Mouse (Mus musculus) lung, adult 2 months (tissue): ENCODE data around the gene Gm44579. TPM values are rescaled to one million over a fixed set of nuclear protein-coding genes. Genes with fewer than 3 reads are reported as not detected.

Experiments used
- DNase-seq: peaks from one replicate; pipeline ENCODE4 v3.0.0; 2022
- H3K4me1 ChIP-seq: fragments of 200-500 bp; 2 replicates; pipeline ENCODE4 v1.6.1; 2011; ENCODE audit warnings: low read length; ENCODE audit not compliant: control insufficient read depth, insufficient read depth
- H3K4me3 ChIP-seq: fragments of 200-500 bp; replicated peaks from 2 replicates; pipeline ENCODE3; 2011; ENCODE audit warnings: low read depth, mild to moderate bottlenecking, control low read depth, low read length; ENCODE audit errors: extremely low read depth
- CTCF ChIP-seq: fragments of 200-500 bp; IDR thresholded peaks from 2 replicates; pipeline ENCODE4 v1.5.1; 2011; ENCODE audit warnings: mild to moderate bottlenecking, low read length, control low read depth; ENCODE audit not compliant: insufficient read depth
- POLR2A ChIP-seq: fragments of 200-500 bp; IDR thresholded peaks from 2 replicates; pipeline ENCODE4 v1.6.1; 2011; ENCODE audit warnings: low read depth, mild to moderate bottlenecking, control low read depth, low read length, borderline replicate concordance; ENCODE audit errors: extremely low read depth
- WGBS: fragments of 180-500 bp; shearing (Covaris S2); methylation state at CpG from one replicate; pipeline ENCODE4 v1.1.7; 2018; 5-methylcytosine and 5-hydroxymethylcytosine counted together
- polyA plus RNA-seq: library from polyadenylated mRNA; depleted of rRNA; stranded (reverse); fragments of >200 nt; gene quantifications from 2 replicates; pipeline ENCODE4 v1.2.3, GENCODE M21; 2012; rRNA removed

The Gm44579 gene
- not detected in 2 replicates for polyA plus RNA-seq

DNA sequence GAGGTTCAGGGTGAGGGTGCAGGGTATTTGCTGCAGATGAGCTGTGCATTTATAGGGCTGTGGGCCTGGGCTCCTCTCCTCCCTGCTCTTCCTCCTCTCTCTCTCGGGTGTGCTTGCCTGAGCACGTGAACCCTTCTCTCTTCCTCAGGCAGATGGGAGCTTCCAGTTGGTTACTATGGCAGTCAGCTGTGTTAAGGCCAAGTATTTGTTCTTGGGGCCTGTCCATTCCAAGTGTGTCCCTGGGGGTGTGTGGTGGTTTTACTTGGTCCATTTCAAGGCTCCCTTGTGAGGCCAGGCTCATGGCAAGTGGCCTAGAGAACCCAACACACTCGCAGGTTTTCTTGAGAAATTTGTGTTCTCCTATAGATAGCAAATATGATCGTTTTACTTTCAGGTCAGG lies at the start of gene Gm44579, which contains the start of gene Olfr287:
Gene Gm44579 (minus strand): TSS at position 101 of the 400 bp plus-strand sequence.
Gene Olfr287 (minus strand): TSS at position 180 of the 400 bp plus-strand sequence.
- Histone ChIP-seq H3K4me1 (no peaks in the 10 kb centered on the region), H3K4me3 (no peak within 1 kb of the TSS)
- no peak for DNase-seq
- TF ChIP-seq POLR2A, result no peak
- TF ChIP-seq CTCF, result no peak
- 60% methylated on average over 4 of the region's 4 CpGs for WGBS

DNA sequence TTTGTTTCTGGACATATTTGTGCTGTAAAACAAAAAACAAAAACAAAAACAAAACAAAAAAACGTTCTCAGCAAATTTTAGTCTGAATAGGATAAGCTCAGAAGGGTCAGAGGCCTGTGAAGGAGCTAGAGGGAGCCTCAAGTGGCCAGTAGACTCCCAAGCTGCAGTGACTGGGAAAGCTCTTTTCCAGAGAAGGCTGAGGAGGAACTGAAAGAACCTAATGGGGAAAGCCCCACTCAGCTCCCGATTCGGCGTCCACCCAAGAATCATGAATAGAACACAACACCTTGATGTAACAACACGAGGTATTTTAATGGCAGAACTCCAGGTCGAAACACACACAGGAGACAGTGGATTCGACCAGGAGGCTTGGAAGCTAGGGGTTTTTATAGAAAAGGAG lies 37.0 kb upstream of the Gm44579 start:
- DNase-seq, result no peak
- Histone ChIP-seq H3K4me3 (no peak overlapping the region), H3K4me1 (no peaks in the 10 kb centered on the region)
- no peak for TF ChIP-seq POLR2A
- no peak for TF ChIP-seq CTCF
- WGBS, result 85% methylated on average over 7 of the region's 7 CpGs

DNA sequence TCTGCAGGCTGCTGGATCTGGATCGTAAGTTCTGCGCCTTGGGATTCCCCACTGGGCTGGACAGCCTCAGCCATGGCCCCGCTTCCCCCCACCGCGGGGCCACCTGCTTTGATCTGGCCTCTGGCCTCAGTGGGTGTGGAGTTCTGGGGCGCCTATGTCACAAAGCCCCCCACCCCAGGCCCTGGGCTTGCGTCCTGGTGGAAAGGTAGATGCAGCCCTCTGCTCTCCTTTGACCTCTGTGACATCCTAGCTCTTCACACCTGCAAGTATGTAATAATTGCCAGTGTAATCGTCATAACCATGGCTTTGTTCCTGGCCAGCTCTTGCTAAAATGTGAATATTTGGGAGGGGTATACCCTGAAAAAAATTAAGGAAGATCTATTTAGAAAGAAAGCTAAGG lies 36.4 kb upstream of the Gm44579 start, which contains the start of gene H1fnt:
Gene H1fnt (minus strand): TSS at position 101 of the 400 bp plus-strand sequence.
- Histone ChIP-seq H3K4me3 (no peak within 1 kb of the TSS), H3K4me1 (no peaks in the 10 kb centered on the region)
- 82% methylated on average over 8 of the region's 8 CpGs for WGBS
- TF ChIP-seq CTCF (no peak), POLR2A (no peak)
- DNase-seq, result no peak

DNA sequence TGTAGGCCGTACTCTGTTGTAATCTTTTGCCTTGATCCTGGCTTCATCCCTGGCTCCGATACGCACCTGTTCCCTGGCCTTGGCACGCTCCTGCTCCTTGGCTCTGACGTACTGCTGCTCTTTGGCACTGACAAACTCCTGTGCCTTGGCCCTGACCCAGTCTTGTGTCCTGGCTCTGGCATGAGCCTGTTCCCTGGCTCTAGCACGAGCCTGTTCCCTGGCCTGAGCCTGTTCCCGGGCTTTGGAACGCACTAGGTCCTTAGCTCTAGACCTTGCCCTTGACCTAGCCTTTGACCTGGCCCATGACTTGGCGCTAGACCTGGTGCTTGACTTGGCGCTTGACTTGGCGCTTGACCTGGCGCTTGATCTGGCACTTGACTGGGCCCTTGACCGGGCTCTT lies 35.5 kb upstream of the Gm44579 start:
- Histone ChIP-seq H3K4me3 (no peak overlapping the region), H3K4me1 (no peaks in the 10 kb centered on the region)
- DNase-seq, result peak; percentile 3
- 76% methylated on average over 13 of the region's 13 CpGs for WGBS
- TF ChIP-seq CTCF (no peak), POLR2A (no peak)

DNA sequence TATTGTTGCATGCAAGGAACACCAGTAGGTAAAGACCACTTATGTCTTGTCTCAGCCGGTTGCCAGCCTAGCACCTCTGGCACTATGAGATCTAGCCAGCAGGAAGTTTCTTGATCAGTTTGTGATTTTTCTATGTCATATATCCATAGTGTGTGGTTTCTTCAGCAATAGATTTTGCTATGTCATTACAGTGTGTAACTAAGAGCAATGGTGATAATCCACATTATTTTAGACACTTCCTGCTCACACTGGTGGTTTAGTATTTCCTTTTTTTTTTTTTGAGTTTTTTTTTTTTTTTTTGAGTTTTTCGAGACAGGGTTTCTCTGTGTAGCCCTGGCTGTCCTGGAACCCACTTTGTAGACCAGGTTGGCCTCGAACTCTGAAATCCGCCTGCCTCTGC lies 14.7 kb upstream of the Gm44579 start:
- DNase-seq, result no peak
- no peaks in the 10 kb centered on the region for H3K4me1 ChIP-seq
- TF ChIP-seq CTCF, result no peak
- no peak for TF ChIP-seq POLR2A
- no peak overlapping the region for H3K4me3 ChIP-seq
- WGBS, result 75% methylated on average over 4 of the region's 4 CpGs

DNA sequence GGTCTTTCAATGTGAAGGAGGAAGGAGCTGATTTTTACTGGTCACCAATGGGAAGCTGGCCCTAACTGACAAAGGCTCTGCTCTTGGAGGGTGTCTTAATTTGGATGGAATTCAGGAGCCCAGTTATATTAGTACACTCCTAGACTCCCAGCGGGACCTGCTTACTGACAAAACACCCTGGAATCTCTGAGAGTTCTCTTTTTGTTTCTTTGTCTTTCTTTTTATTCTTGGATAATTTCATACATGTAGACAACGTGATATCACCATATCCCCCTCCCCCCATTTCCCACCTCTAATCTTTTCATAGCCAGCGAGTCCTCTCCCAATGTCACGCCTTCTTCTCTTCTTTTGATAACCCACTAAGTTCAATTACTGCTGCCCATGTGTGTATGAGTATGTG lies 13.6 kb upstream of the Gm44579 start, which contains the start of gene Olfr286:
Gene Olfr286 (minus strand): TSS at position 101 of the 400 bp plus-strand sequence.
- no peak for DNase-seq
- WGBS, result 85% methylated on average over 4 of the region's 4 CpGs
- no peak for TF ChIP-seq POLR2A
- no peak for TF ChIP-seq CTCF
- no peaks in the 10 kb centered on the region for H3K4me1 ChIP-seq
- H3K4me3 ChIP-seq, result no peak within 1 kb of the TSS

DNA sequence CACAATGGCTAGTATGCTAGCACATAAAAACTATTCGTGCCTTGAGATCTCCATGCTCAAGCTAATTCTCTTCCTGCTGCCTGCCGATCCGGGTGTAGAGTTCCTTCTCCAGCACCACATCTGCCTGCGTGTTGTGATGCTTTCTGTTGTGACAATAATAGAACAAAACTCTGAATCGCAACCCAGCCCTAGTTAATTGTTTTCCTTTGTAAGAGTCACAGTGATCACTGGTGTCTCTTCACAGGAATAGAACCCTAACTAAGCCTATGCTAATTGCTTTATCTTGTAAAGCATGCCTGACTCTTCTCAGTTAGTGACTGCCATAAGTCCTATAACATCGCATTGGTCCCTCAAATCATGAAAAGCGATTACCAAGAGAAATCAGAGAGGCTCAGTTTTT lies 5.3 kb upstream of the Gm44579 start:
- 73% methylated on average over 7 of the region's 7 CpGs for WGBS
- Histone ChIP-seq H3K4me1 (no peaks in the 10 kb centered on the region), H3K4me3 (no peak overlapping the region)
- DNase-seq, result no peak
- TF ChIP-seq CTCF (no peak), POLR2A (no peak)

DNA sequence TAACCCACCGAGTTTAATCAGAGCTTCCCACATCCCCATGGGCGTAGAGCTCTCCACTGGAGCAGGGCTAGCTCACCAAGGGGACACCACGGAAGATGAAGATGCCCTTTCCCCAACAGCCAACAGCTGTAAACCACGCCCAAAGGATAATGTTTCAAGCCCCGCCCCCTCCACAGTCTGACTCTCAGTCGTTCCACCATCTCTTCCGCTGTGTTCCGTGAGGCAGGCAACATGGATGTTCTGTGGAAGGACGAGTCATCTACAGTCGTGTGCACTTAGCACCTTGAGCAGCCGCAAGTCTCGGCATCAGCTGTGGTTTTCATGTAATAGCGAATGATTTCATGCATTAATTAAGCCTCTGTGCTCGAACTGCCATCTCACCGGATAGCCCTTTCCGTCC lies 4.8 kb upstream of the Gm44579 start:
- no peak overlapping the region for H3K4me3 ChIP-seq
- H3K4me1 ChIP-seq, result no peaks in the 10 kb centered on the region
- no peak for DNase-seq
- 40% methylated on average over 16 of the region's 16 CpGs for WGBS
- TF ChIP-seq POLR2A, result no peak
- no peak for TF ChIP-seq CTCF

DNA sequence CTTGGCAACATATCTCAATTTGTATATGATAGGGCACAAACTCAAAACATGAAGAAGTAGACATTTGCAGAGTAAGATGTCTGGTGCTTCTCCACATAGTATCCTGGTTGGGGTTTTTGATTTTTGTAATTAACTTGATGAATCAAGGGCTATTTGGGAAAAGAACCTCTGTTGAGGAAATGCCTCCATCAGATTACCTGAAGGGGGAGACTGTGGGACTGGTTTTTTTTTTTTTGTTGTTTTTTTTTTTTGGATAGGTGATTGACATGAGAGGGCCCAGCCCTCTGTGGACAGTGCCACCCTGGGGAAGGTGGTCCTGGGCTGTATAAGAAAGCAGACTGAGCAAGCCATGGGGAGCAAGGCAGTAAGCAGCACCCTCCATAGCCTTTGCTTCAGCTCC lies 1.6 kb upstream of the Gm44579 start:
- TF ChIP-seq CTCF (no peak), POLR2A (no peak)
- DNase-seq, result no peak
- Histone ChIP-seq H3K4me3 (no peak overlapping the region), H3K4me1 (no peaks in the 10 kb centered on the region)

DNA sequence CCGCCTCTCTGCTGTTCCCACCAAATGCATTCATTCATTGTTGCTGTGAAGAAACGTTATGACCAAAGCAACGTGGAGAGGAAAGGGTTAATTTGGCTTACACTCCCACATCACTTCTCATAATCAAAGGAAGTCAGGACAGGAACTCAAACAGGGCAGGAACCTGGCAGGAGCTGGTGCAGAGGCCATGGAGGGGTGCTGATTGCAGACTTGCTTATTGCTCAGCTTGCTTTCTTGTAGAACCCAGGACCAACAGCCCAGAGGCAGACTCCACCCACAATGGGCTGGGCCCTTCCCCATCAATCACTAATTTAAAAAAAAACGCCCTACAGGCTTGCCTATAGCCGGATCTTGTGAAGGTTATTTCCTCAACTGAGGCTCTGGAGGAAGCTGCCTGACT lies 6.6 kb downstream of the Gm44579 start:
- no peak for DNase-seq
- no peaks in the 10 kb centered on the region for H3K4me1 ChIP-seq
- no peak overlapping the region for H3K4me3 ChIP-seq
- 43% methylated on average over 5 of the region's 5 CpGs for WGBS
- no peak for TF ChIP-seq CTCF
- TF ChIP-seq POLR2A, result no peak
